Mouse (Mus musculus): Measurements from ENCODE around the gene Ldhc. TPM values are rescaled to one million over a fixed set of nuclear protein-coding genes. Genes with fewer than 3 reads are reported as not detected.
A peak's percentile ranks its signal among the peaks of the same experiment; 100 is the strongest.

The Ldhc gene
- polyA plus RNA-seq, 2 experiments: 0.09 to 0.17 TPM

DNA sequence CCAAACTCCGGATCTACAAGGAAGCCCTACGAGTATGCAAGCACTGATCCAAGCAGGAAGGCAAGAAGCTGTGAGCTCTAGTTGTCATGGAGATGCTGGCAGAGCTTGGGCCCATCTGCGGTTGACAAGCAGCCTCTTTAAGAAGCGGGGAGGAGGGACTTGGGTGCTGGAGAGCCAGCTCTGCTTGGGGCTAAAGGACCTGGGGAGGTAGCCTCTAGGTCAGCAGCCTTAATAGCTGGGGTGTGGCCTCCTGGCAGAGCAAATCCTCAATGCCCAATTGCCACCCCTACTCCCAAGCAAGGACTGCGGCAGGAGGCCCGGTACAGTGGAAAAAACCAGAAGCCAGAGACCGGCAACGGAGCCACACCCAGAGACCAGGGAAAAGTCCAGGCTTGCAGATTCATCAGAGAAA is 22.1 kb upstream of the Ldhc start:
- H3K9ac ChIP-seq (replicated peaks): no peak overlapping the region
- ATAC-seq (ENCODE audit: insufficient read depth) (peak; percentile 11; the same call in 1 of the 2 replicates), DNase-seq (ENCODE audit: low read depth in 3 of 3, low spot score in 3 of 3) (no peak)
- no peaks in the 10 kb centered on the region for H3K36me3 ChIP-seq (replicated peaks; ENCODE audit: control insufficient read depth, insufficient read depth, low read depth)
- peaks cover 8 to 33% of the 10 kb centered on the region in 2 experiments for H3K4me1 ChIP-seq (replicated peaks; ENCODE audit: control insufficient read depth in 2 of 2, insufficient read depth in 2 of 2, low read length in 1 of 2)
- no peak overlapping the region for H3K27ac ChIP-seq
- H3K4me3 ChIP-seq (ENCODE audit: insufficient read depth in 1 of 2, low read depth in 2 of 2, low read length in 2 of 2): no peak overlapping the region
- 5% methylated on average over 8 of the region's 8 CpGs for WGBS (ENCODE audit: insufficient replicate concordance)
- no peak for TF ChIP-seq CTCF (IDR thresholded peaks at IDR 0.05; ENCODE audit: low read depth)
- no peak for TF ChIP-seq EP300 (IDR thresholded peaks at IDR 0.05; ENCODE audit: low read depth)
- no peaks in the 10 kb centered on the region for H3K27me3 ChIP-seq (ENCODE audit: control insufficient read depth, insufficient read depth, low read length)
- 0 out of 2 replicates have a peak overlapping the region, but pooled peaks have one; percentile 2 for H3K4me2 ChIP-seq (ENCODE audit: low read depth)
- no peaks in the 10 kb centered on the region for H3K9me3 ChIP-seq (ENCODE audit: control insufficient read depth, low read length)

DNA sequence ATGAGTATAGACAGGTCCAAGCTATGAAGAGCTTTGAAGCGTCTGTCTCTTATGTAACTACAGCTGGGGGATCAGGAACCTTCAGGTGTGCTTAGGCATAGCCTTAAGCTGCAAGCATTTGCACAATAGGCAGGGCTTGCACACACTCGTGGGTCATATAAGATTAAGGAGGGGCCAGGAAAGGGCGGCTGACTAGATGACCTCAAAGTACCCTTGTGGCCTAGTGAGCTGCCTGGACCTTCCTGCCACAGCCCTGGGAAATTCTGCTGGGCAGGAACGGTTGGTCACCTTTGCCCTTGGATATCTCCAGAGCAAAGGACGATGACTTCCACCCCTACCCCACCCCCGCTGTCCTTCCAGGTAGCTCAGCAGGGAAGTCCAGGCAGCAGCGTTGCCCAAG is 21.6 kb upstream of the Ldhc start:
- Histone ChIP-seq H3K27ac (no peak overlapping the region), H3K36me3 (replicated peaks; ENCODE audit: control insufficient read depth, insufficient read depth, low read depth) (no peaks in the 10 kb centered on the region), H3K9ac (replicated peaks) (no peak overlapping the region), H3K9me3 (ENCODE audit: control insufficient read depth, low read length) (no peaks in the 10 kb centered on the region), H3K27me3 (ENCODE audit: control insufficient read depth, insufficient read depth, low read length) (no peaks in the 10 kb centered on the region), H3K4me2 (ENCODE audit: low read depth) (no peak overlapping the region), H3K4me3 (ENCODE audit: insufficient read depth in 1 of 2, low read depth in 2 of 2, low read length in 2 of 2) (no peak overlapping the region), H3K4me1 (replicated peaks; ENCODE audit: control insufficient read depth in 2 of 2, insufficient read depth in 2 of 2, low read length in 1 of 2) (peaks cover 6 to 28% of the 10 kb centered on the region in 2 experiments)
- TF ChIP-seq CTCF (IDR thresholded peaks at IDR 0.05; ENCODE audit: low read depth) (no peak), EP300 (IDR thresholded peaks at IDR 0.05; ENCODE audit: low read depth) (no peak)
- DNase-seq (ENCODE audit: low read depth in 3 of 3, low spot score in 3 of 3) (no peak), ATAC-seq (ENCODE audit: insufficient read depth) (peak; percentile 16; the same call in 1 of the 2 replicates)
- WGBS (ENCODE audit: insufficient replicate concordance): 30% methylated on average over 7 of the region's 7 CpGs

DNA sequence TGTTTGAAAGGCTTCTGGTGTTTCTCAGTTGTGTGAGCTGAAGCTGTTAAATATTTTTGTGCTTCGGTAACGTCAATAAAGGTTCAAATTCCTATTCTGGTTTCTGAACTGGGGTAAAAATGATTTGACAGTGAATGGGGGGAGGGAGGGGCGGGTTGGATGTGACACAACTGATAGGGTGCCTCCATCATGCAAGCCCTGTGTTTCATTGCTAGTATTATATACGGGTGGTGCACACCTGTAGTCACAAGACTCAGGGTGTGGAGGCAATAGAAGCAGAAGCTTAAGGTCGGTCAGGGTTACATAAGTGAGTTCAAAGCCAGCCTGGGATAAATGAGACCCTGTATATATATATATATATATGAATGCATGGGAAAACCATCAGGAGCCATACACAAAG is 21.1 kb upstream of the Ldhc start:
- Histone ChIP-seq H3K4me3 (ENCODE audit: insufficient read depth in 1 of 2, low read depth in 2 of 2, low read length in 2 of 2) (no peak overlapping the region), H3K9me3 (ENCODE audit: control insufficient read depth, low read length) (no peaks in the 10 kb centered on the region), H3K27me3 (ENCODE audit: control insufficient read depth, insufficient read depth, low read length) (no peaks in the 10 kb centered on the region), H3K4me1 (replicated peaks; ENCODE audit: control insufficient read depth in 2 of 2, insufficient read depth in 2 of 2, low read length in 1 of 2) (peaks cover 6 to 30% of the 10 kb centered on the region in 2 experiments), H3K4me2 (ENCODE audit: low read depth) (no peak overlapping the region), H3K27ac (no peak overlapping the region), H3K9ac (replicated peaks) (no peak overlapping the region), H3K36me3 (replicated peaks; ENCODE audit: control insufficient read depth, insufficient read depth, low read depth) (no peaks in the 10 kb centered on the region)
- 49% methylated on average over 5 of the region's 5 CpGs for WGBS (ENCODE audit: insufficient replicate concordance)
- DNase-seq (ENCODE audit: low read depth in 3 of 3, low spot score in 3 of 3): no peak
- no peak for ATAC-seq (ENCODE audit: insufficient read depth)
- TF ChIP-seq CTCF (IDR thresholded peaks at IDR 0.05; ENCODE audit: low read depth) (no peak), EP300 (IDR thresholded peaks at IDR 0.05; ENCODE audit: low read depth) (no peak)

DNA sequence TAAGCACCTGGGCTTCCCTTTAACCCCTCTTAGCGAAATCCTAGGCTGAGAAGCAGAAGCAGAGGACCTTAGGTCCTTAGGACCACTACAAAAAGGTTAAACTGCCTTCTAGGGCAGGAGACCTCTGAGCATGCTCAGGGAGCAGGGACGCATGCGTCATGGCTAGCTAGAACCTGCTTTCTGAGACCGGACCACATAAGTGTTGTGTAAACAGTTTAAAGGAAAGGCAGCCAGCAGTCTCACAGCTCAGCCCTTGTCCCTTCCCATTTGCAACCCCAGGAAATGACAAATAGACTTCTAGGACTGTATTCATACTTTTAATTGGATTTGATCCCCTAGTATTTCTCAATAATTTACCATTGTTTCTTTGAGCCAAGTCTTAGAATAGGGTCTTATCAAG is 20.7 kb upstream of the Ldhc start:
- peaks cover 6 to 35% of the 10 kb centered on the region in 2 experiments for H3K4me1 ChIP-seq (replicated peaks; ENCODE audit: control insufficient read depth in 2 of 2, insufficient read depth in 2 of 2, low read length in 1 of 2)
- no peaks in the 10 kb centered on the region for H3K27me3 ChIP-seq (ENCODE audit: control insufficient read depth, insufficient read depth, low read length)
- no peak for TF ChIP-seq EP300 (IDR thresholded peaks at IDR 0.05; ENCODE audit: low read depth)
- no peak for TF ChIP-seq CTCF (IDR thresholded peaks at IDR 0.05; ENCODE audit: low read depth)
- 54% methylated on average over 4 of the region's 4 CpGs for WGBS (ENCODE audit: insufficient replicate concordance)
- DNase-seq (ENCODE audit: low read depth in 3 of 3, low spot score in 3 of 3) (no peak), ATAC-seq (ENCODE audit: insufficient read depth) (no peak)
- no peaks in the 10 kb centered on the region for H3K36me3 ChIP-seq (replicated peaks; ENCODE audit: control insufficient read depth, insufficient read depth, low read depth)
- no peak overlapping the region for H3K4me2 ChIP-seq (ENCODE audit: low read depth)
- H3K4me3 ChIP-seq (ENCODE audit: insufficient read depth in 1 of 2, low read depth in 2 of 2, low read length in 2 of 2): no peak overlapping the region
- H3K27ac ChIP-seq: no peak overlapping the region
- H3K9ac ChIP-seq (replicated peaks): no peak overlapping the region
- H3K9me3 ChIP-seq (ENCODE audit: control insufficient read depth, low read length): no peaks in the 10 kb centered on the region

DNA sequence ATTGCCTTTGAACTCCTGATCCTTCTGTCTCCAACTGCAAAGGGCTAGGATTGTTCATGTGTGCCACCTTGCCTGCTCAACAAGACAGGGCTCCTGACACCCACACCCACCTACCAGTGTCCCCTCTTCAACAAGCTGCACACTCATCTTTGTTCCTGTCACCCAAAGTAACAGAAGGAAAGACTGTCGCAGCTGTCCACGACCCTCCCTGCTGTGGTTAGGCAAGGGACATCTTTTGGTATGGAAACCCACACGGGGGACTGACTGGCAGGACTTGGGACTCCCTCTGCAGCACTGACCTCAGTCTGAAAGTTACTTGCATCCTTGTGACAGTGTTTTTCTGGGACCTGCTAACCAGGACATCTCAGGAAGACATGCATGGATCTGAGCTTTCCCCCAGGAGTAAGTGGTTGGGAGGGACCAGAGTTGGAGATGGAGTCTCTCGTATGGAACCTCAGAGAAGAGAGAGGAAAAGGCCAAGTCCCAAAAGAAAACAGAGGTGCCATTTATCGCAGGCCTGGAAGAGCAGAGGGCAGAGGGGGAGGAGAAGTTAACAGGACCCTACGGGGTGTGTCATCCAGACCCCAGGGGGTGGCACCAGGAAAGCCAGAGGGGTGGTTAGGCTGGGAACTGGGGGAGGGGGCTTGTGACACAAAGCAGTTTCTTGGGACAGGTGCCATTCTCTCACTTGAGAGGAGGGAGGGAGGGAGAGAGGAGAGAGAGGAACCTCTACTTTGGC is 20.0 kb upstream of the Ldhc start, which contains the start of gene Ldha:
Gene Ldha, plus strand, starts transcription at position 689 of the 739 bp plus-strand sequence.
- no peak within 1 kb of the TSS for H3K4me2 ChIP-seq (ENCODE audit: low read depth)
- no peaks in the 10 kb centered on the region for H3K9me3 ChIP-seq (ENCODE audit: control insufficient read depth, low read length)
- WGBS (ENCODE audit: insufficient replicate concordance): 35% methylated on average over 6 of the region's 6 CpGs
- H3K4me1 ChIP-seq (replicated peaks; ENCODE audit: control insufficient read depth in 2 of 2, insufficient read depth in 2 of 2, low read length in 1 of 2): peaks cover 6 to 36% of the 10 kb centered on the region in 2 experiments
- no peaks in the 10 kb centered on the region for H3K36me3 ChIP-seq (replicated peaks; ENCODE audit: control insufficient read depth, insufficient read depth, low read depth)
- no peak within 1 kb of the TSS for H3K9ac ChIP-seq (replicated peaks)
- ATAC-seq (ENCODE audit: insufficient read depth): no peak
- no peak within 1 kb of the TSS for H3K4me3 ChIP-seq (ENCODE audit: insufficient read depth in 1 of 2, low read depth in 2 of 2, low read length in 2 of 2)
- no peaks in the 10 kb centered on the region for H3K27me3 ChIP-seq (ENCODE audit: control insufficient read depth, insufficient read depth, low read length)
- H3K27ac ChIP-seq: no peak within 1 kb of the TSS
- TF ChIP-seq EP300 (IDR thresholded peaks at IDR 0.05; ENCODE audit: low read depth) (no peak), CTCF (IDR thresholded peaks at IDR 0.05; ENCODE audit: low read depth) (no peak)
- no peak for DNase-seq (ENCODE audit: low read depth in 3 of 3, low spot score in 3 of 3)

Measured in liver, embryonic 14.5 days (tissue).